Mouse (Mus musculus) heart, postnatal 10 days (tissue): ENCODE measurements around the gene Osbpl8. TPM values are rescaled to one million over a fixed set of nuclear protein-coding genes. Genes with fewer than 3 reads are reported as not detected.
A peak's percentile ranks its signal among the peaks of the same experiment; 100 is the strongest.
"Not testable (repeated sequence)": the region's sequence is repeated elsewhere in the genome, so short reads cannot be mapped to it uniquely, and the experiment has no call there.

Experiments
- DNase-seq, 2 experiments: peaks; one replicate each; pipeline ENCODE4 v3.0.0; 2021
- intact Hi-C: fragments of 180-260 bp; cut with DNase I; formaldehyde crosslinking; loops from one replicate; pipeline ENCODE4 v1.15.1; 2025
- total RNA-seq, 2 experiments: library from RNA; stranded (reverse); gene quantifications; 2 replicates each; pipeline ENCODE4 v1.2.3; 2021

Osbpl8 gene
- 10 to 100 TPM; 82.1 to 88.1 TPM for total RNA-seq

DNA sequence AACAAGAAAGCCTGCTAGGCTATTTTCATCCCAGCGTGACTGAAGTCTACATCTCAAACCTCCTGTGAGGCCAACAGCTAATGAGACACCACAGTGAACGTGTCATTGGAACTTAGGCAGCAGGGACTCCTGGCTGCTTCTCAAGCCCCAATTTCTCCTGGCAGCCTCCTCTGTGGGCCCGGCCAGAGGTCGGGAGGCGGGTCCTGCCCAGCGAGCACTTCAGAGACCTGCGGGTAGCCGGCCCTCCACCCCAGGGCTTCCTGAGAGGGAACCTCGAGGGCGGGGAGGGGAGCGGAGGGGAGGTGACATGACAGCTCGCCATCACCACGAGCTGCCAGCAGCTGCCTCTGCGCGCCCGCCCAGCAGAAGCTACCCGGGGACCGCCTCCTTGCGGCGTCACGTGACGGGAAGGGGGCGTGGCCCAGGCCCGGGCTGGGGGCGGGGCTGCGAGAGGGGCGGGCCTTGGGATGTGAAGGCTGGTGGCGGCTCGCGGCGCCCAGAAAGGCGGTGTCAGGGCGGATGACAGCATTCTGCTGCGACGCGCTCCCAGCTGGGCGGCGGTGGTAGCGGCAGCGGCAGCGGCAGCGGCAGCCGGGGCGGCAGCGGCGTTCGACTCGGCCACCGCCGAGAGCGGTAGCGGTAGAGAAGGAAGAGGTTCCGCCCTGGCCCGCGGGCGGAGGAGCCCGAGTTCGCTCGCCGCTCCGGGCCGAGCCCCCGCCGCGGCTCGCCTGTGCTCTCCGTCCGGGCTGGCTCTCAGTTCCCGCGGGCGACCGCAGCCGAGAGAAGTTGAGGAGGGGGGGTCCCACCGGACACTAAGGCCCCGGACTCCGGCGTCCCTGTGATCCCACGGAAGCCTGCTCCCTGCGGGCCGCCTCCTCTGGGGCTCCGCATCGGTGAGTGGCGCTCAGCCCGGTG lies at the start of gene Osbpl8:
TSS of gene Osbpl8 (plus strand) at position 449 of the 915 bp plus-strand sequence.
- intact Hi-C loops: loop anchor here (5.0 kb wide), 1 partner anchor 177 kb away; no protein-coding TSS in a partner anchor
- DNase-seq: peak; percentile 100

- intact Hi-C loops: no loop called here
Observed at GRCm38 (mm10) chr10:111117198-111117845, 47.2 kb upstream of the Osbpl8 start.

GRCm38 (mm10) chr10:111118292-111118691 lies 46.3 kb upstream of the Osbpl8 start:
- no peak for DNase-seq
- intact Hi-C loops: no loop called here

More at GRCm38 (mm10) chr10:111117198-111117845, 47.2 kb upstream of the Osbpl8 start:
- DNase-seq: no peak

- intact Hi-C loops: no loop called here
- no peak for DNase-seq
Observed at GRCm38 (mm10) chr10:111118991-111119650, 45.4 kb upstream of the Osbpl8 start.

DNA sequence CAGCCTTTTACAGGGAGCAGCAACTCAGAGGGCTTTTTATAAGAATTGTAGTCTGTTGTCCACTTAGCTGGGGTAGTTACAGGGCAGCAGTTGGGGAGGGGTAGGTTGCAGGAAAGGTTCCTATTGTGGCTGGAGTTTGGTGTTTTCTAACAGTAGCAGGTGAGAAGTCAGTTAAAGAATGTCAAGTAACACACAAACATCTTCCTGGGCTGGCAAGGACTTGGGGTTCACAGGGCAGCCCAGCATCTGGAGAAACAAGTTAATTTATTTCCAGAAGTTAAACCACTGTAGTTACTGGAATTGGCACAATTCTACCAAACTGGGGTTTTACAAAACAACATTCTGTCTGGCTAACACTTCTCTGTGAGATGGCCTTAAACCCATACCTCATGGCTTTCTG lies 44.8 kb upstream of the Osbpl8 start:
- intact Hi-C loops: no loop called here
- no peak for DNase-seq

DNA sequence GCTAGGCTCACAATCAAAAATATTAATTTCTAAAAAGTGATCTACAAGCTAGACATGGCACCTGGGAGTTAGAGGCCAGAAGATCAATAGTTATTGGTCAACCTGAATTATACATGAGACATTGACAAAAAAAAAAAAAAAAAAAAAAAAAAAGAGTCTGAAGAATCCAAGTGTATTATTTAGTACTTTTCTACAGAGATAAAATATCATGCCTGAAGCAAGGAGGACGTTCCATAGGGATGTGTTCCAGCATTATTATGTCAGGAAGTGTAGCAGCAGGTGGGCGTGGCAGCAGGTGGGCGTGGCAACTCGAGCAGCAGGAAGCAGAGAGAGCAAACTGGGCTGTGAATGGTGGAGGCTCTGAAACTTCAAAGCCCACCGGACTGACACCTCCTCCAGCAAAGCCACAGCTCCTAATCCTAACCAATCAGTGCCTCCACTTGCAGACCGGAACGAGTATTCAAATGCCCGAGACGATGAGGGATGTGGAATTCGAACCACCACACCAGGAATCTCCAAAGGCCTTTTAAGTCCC lies 41.6 kb upstream of the Osbpl8 start:
- intact Hi-C loops: no loop called here

DNA sequence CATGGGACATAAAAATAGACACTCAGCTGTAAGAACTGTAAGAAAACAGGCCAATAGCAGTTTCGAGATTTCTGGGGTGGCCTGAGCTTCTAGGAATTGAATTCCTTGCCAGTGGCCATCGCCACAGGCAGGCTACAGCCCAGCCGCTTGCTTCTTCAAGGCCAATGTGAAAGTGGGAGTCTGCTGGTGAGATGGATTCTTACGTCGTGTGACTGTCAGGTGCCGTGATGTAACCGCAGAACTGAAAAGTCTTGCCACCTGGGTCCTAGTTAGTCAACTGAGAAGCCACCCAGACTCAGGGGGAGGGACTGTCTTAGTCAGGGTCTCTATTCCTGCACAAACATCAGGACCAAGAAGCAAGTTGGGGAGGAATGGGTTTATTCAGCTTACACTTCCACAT lies 40.4 kb upstream of the Osbpl8 start:
- intact Hi-C loops: no loop called here
- DNase-seq: no peak

More for the DNA sequence above, 41.6 kb upstream of the Osbpl8 start:
- DNase-seq: no peak

- intact Hi-C loops: no loop called here
Observed at GRCm38 (mm10) chr10:111124767-111125315, 39.7 kb upstream of the Osbpl8 start.

GRCm38 (mm10) chr10:111127388-111127787 lies 37.2 kb upstream of the Osbpl8 start:
- DNase-seq: no peak
- intact Hi-C loops: no loop called here

More at GRCm38 (mm10) chr10:111124767-111125315, 39.7 kb upstream of the Osbpl8 start:
- DNase-seq: no peak

DNA sequence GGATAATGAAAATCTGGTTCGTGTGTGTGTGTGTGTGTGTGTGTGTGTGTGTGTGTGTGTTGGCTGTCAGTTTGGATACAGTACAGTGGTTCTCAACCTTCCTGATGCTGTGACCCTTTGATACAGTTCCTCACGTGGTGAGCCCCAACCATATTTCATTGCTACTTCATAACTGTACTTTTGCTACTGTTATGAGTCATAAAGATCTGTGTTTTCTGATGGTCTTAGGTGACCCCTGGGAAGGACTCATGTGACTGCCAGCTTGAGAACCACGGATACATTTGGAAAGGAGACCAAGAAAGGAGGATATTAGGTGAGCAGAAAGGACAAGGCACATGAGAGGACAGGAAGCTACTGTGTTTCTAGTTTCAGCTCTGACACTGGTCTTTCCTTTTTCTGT lies 36.1 kb upstream of the Osbpl8 start:
- intact Hi-C loops: no loop called here
- DNase-seq: no peak

DNA sequence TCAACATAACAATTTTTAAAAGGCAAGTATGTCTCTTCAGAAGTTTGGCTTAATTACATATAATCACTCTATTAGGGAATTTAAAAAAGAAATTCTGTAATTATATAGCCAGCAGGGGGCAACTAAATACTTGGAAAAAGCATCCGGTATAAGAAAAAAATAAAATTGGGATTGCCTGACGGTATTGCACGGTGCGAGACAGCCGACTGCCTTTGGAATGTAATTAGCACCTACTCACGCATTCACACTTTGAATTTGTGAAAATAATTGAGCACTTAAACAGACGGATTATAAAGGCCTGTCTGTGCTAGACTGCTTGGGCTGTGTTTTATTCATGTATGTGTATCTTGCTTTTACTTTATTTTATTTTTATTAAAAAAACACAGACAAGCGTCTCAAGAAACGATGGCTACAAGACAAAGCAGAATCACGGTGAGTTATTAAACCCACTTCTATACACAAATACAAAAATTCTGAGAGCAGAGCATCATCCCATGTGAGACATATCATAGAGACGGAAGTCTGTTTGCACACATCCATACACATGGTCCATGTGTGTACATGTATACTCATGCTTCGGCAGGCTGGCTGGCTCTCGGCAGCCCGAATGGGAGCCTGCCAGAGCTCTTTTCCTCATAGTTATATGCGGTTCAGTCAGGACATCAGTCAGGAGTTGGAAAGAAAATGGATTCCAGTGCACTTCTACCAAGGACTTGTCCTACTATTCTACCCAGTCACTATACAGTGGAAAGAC lies 34.5 kb upstream of the Osbpl8 start:
- no peak for DNase-seq
- intact Hi-C loops: no loop called here

DNA sequence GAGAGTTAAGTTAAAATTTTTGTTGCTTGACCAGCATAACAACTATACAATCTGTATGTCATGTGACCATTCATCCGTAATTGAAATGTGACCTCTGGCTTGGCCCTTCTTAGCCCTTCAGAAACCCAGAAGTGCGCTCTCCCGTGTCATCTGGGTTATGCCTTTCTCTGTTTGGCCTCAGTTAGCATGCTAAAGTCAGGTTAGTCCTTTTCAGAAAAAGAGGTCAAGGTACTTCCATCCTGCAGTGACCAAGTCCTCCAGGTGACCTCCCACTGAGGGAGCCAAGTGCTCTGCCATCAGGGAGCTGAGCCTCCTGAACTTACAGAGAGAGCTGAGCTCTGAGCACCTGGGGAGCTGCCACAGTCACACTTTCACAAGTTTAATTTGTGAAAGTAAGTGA lies 33.7 kb upstream of the Osbpl8 start:
- intact Hi-C loops: no loop called here
- DNase-seq: no peak

DNA sequence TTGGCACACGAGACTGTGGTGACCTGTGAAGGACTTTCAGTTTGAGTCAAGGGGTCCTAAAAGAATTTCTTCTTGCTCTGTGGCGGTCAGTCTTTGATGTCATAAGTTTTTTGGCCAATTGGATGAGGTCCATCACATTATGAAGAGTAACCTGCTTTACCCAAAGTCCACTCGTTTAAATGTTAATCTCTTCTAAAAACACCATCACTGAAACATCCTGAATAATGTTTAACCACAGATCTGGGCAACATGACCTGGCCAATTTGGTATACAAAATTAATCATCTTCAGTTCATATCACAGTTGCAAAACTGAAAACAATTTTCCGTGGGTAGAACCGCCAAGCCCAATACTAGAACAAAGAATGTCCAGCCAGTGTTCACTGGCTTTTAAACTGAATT lies 31.3 kb upstream of the Osbpl8 start:
- DNase-seq: no peak
- intact Hi-C loops: no loop called here

DNA sequence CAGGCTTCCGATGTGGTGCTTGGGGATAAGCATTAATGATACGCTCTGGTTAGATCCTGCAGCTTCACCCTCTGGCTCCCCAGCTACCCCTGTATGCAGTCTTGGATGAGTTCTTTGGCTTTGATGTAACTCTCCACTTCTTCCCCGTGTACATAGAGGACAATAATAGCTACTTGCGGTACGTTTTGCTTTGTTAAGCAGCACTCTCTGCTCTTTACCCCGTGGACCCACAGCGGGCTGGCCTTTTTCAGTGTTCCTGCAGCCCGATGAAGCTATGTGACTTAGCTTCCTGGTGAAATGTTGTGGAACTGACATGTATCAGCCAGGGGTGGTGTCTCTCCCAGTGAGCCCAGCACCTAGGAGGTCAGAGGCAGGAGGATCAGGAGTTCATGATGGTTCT lies 30.6 kb upstream of the Osbpl8 start:
- intact Hi-C loops: no loop called here
- DNase-seq: no peak

GRCm38 (mm10) chr10:111134412-111134957 lies 30.1 kb upstream of the Osbpl8 start:
- intact Hi-C loops: no loop called here
- no peak for DNase-seq

DNA sequence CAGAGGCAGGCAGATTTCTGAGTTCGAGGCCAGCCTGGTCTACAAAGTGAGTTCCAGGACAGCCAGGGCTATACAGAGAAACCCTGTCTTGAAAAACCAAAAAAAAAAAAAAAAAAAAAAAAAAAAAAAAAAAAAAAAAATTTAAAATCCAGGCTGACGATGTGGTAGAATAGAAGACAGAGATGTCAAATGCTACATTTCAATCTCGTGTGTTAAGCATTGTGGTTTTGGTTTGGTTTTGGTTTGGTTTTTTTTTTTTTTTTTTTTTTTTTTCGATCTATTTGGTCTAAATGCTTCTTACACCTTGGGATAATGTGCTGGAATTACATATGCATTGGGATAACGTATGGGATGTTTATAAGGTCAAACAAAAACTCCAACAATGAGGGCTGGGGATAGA lies 28.2 kb upstream of the Osbpl8 start:
- intact Hi-C loops, DNase-seq: not testable (repeated sequence)

GRCm38 (mm10) chr10:111137905-111138304 lies 26.6 kb upstream of the Osbpl8 start:
- intact Hi-C loops: no loop called here
- DNase-seq: no peak

DNA sequence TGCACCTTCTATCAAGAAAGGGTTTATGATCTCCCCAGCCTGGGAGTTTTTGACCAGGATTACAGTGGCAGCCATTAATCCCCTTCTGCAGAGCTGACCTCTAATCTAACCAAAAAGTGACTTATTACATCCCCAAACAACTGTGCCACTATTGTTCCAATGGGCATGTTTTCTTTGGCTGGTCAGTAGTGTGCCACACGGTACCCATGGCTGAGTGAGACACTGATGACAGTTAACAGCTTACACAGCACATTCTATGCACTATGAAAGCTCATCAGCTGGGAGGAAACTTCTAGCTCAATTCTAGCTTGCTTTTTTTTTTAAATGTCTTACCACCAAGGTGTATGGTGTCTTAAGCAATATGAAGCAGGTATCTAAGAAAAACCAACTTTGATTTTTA lies 25.4 kb upstream of the Osbpl8 start:
- intact Hi-C loops: no loop called here
- DNase-seq: no peak

DNA sequence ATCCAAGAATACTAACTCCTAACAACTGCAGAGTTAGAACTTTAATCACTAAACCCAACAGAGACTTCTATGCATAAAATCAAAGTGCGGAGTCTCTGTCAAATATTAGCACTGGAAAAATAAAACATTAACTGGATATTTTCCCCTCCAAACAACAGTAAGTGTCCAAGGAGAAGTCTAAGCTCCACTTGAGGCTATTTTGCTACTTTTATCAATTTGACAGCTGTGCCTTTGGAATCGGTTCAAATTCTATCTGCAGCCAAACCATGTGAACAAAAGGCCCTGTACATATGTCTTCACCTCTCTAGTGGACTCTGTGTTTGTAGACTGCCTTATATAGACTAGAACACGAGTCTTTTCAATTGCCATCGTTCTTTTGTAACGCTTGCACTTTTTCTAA lies 24.7 kb upstream of the Osbpl8 start:
- intact Hi-C loops: no loop called here
- DNase-seq: peak; percentile 65 to 70
